Mouse (Mus musculus): ENCODE measurements around the gene Nf1.

Nf1 gene

GRCm38 (mm10) chr11:79584191-79584590, 244.7 kb downstream of the Nf1 start:
- DNase-seq (ENCODE audit: low spot score in 2 of 2) = peak in 1 of 2 experiments; percentile 66

GRCm38 (mm10) chr11:79589317-79590075, 250.0 kb downstream of the Nf1 start:
- no peak for DNase-seq (ENCODE audit: low spot score in 2 of 2)

GRCm38 (mm10) chr11:79590664-79591590, 251.4 kb downstream of the Nf1 start, which contains the start of gene Rab11fip4:
Gene Rab11fip4, plus strand, starts transcription at chr11:79591212.
- DNase-seq (ENCODE audit: low spot score in 2 of 2) = peak in 1 of 2 experiments; percentile 37

GRCm38 (mm10) chr11:79591591-79591975, 252.1 kb downstream of the Nf1 start:
- DNase-seq (ENCODE audit: low spot score in 2 of 2) = peak in 1 of 2 experiments; percentile 22

GRCm38 (mm10) chr11:79593495-79593894, 254.0 kb downstream of the Nf1 start:
- no peak for DNase-seq (ENCODE audit: low spot score in 2 of 2)

- no peak for DNase-seq (ENCODE audit: low spot score in 2 of 2)
Measured at GRCm38 (mm10) chr11:79610454-79610853, 271.0 kb downstream of the Nf1 start.

GRCm38 (mm10) chr11:79611011-79611666, 271.6 kb downstream of the Nf1 start:
- DNase-seq (ENCODE audit: low spot score in 2 of 2) = no peak

GRCm38 (mm10) chr11:79612046-79612600, 272.6 kb downstream of the Nf1 start:
- DNase-seq (ENCODE audit: low spot score in 2 of 2) = no peak

GRCm38 (mm10) chr11:79613084-79613483, 273.6 kb downstream of the Nf1 start:
- DNase-seq (ENCODE audit: low spot score in 2 of 2) = no peak

GRCm38 (mm10) chr11:79613711-79614110, 274.2 kb downstream of the Nf1 start:
- DNase-seq (ENCODE audit: low spot score in 2 of 2) = no peak

- DNase-seq (ENCODE audit: low spot score in 2 of 2) = no peak
Measured at GRCm38 (mm10) chr11:79614880-79615279, 275.4 kb downstream of the Nf1 start.

- no peak for DNase-seq (ENCODE audit: low spot score in 2 of 2)
Measured at GRCm38 (mm10) chr11:79615871-79616270, 276.4 kb downstream of the Nf1 start.

GRCm38 (mm10) chr11:79617991-79618390, 278.5 kb downstream of the Nf1 start:
- no peak for DNase-seq (ENCODE audit: low spot score in 2 of 2)

GRCm38 (mm10) chr11:79623029-79623428, 283.5 kb downstream of the Nf1 start:
- DNase-seq (ENCODE audit: low spot score in 2 of 2) = no peak

GRCm38 (mm10) chr11:79624801-79625302, 285.4 kb downstream of the Nf1 start:
- peak; percentile 46 to 54 for DNase-seq (ENCODE audit: low spot score in 2 of 2)

GRCm38 (mm10) chr11:79628716-79629115, 289.2 kb downstream of the Nf1 start:
- no peak for DNase-seq (ENCODE audit: low spot score in 2 of 2)

- DNase-seq (ENCODE audit: low spot score in 2 of 2) = no peak
Measured at GRCm38 (mm10) chr11:79629752-79630374, 290.4 kb downstream of the Nf1 start.

- no peak for DNase-seq (ENCODE audit: low spot score in 2 of 2)
Measured at GRCm38 (mm10) chr11:79630521-79630920, 291.0 kb downstream of the Nf1 start.
